Mouse (Mus musculus) liver, embryonic 16.5 days (tissue): ENCODE measurements around the gene Tap2. TPM values are rescaled to one million over a fixed set of nuclear protein-coding genes. Genes with fewer than 3 reads are reported as not detected.

Experiments used
- ATAC-seq: fragments of 200-750 bp; cut with Nextera tagmentation; 2 replicates; pipeline ENCODE4 v1.8.0; 2017; ENCODE audit warnings: low read depth, mild to moderate bottlenecking, moderate number of reproducible peaks, moderate library complexity
- H3K27ac ChIP-seq: fragments of 300-500 bp; sonication (generic); 2 replicates; pipeline ENCODE4 v1.5.1; 2014; ENCODE audit warnings: mild to moderate bottlenecking, low read length
- H3K27me3 ChIP-seq: fragments of 300-500 bp; sonication (generic); 2 replicates; pipeline ENCODE4 v1.6.1; 2014; ENCODE audit warnings: low read depth, low read length, mixed read lengths; ENCODE audit not compliant: control insufficient read depth, insufficient read depth
- H3K36me3 ChIP-seq: fragments of 300-500 bp; sonication (generic); 2 replicates; pipeline ENCODE4 v1.6.1; 2014; ENCODE audit warnings: mild to moderate bottlenecking; ENCODE audit not compliant: control insufficient read depth, insufficient read depth
- H3K4me1 ChIP-seq: fragments of 300-500 bp; sonication (generic); 2 replicates; pipeline ENCODE4 v1.6.1; 2014; ENCODE audit warnings: low read depth, low read length, mixed read lengths; ENCODE audit not compliant: control insufficient read depth
- H3K4me2 ChIP-seq: fragments of 300-500 bp; sonication (generic); 2 replicates; pipeline ENCODE4 v1.6.1; 2014; ENCODE audit warnings: low read depth, low read length, mixed read lengths
- H3K4me3 ChIP-seq: fragments of 300-500 bp; sonication (generic); 2 replicates; pipeline ENCODE4 v1.5.1; 2014; ENCODE audit warnings: low read depth, mild to moderate bottlenecking, low read length
- H3K9ac ChIP-seq: fragments of 300-500 bp; sonication (generic); 2 replicates; pipeline ENCODE4 v1.6.1; 2014; ENCODE audit warnings: low read depth, low read length
- H3K9me3 ChIP-seq: fragments of 300-500 bp; sonication (generic); replicated peaks from 2 replicates; pipeline ENCODE4 v1.6.1; 2016; ENCODE audit warnings: low read length; ENCODE audit not compliant: control insufficient read depth
- WGBS: fragments of 180-500 bp; shearing (Covaris S2); extraction: QIAGEN DNeasy Blood & Tissue Kit; methylation state at CpG from one replicate; pipeline ENCODE4 v1.1.7; 2014; ENCODE audit not compliant: insufficient replicate concordance; 5-methylcytosine and 5-hydroxymethylcytosine counted together
- polyA plus RNA-seq: library from polyadenylated mRNA; unstranded; fragments of >200 nt; fragmentation: Nextera tagmentation; extraction: Ambion mirVana; gene quantifications from 2 replicates; pipeline ENCODE4 v1.2.1, GENCODE M21; 2015

Gene Tap2
- polyA plus RNA-seq, 1 experiment from 2014 or later = 6.7 TPM

DNA sequence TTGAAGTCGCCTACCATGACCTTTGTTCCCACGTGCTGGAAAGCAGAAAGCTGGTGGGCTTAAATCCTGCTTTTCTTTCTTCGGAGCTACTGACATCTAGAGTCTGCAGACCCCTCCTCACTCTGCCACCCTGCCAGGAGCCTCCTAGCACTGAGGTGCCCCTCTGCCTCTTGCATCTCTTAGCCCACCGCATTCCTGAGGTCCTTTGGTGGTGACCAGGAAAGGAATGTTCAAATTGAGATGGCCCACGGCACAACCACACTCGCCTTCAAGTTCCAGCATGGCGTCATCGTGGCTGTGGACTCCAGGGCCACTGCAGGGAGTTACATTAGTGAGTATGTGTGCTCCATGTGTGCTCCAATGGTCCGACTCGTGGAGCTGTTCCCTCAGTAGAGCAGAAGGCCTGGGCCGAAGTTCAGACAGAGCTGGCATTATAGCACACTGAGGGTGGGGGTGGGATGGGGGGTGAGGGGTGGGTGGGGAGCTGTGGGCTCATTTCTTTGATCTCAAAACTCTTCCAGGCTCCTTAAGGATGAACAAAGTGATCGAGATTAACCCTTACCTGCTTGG lies 4.2 kb upstream of the Tap2 start:
- Histone ChIP-seq H3K27ac (no peak overlapping the region), H3K36me3 (no peaks in the 10 kb centered on the region), H3K4me1 (peaks cover 16% of the 10 kb centered on the region), H3K4me2 (no peak overlapping the region), H3K9me3 (no peaks in the 10 kb centered on the region), H3K4me3 (no peak overlapping the region), H3K27me3 (peaks cover 24% of the 10 kb centered on the region), H3K9ac (no peak overlapping the region)
- ATAC-seq = no peak
- WGBS = 57% methylated on average over 12 of the region's 12 CpGs

- ATAC-seq = no peak
- H3K27ac ChIP-seq = no peak overlapping the region
- WGBS = 77% methylated on average over 10 of the region's 10 CpGs
- H3K4me1 ChIP-seq = peaks cover 18% of the 10 kb centered on the region
- no peaks in the 10 kb centered on the region for H3K9me3 ChIP-seq
- H3K9ac ChIP-seq = no peak overlapping the region
- H3K36me3 ChIP-seq = no peaks in the 10 kb centered on the region
- H3K4me2 ChIP-seq = no peak overlapping the region
- H3K27me3 ChIP-seq = peaks cover 24% of the 10 kb centered on the region
- no peak overlapping the region for H3K4me3 ChIP-seq
These were observed 3.3 kb upstream of the Tap2 start for GRCm38 (mm10) chr17:34200047-34200446.

DNA sequence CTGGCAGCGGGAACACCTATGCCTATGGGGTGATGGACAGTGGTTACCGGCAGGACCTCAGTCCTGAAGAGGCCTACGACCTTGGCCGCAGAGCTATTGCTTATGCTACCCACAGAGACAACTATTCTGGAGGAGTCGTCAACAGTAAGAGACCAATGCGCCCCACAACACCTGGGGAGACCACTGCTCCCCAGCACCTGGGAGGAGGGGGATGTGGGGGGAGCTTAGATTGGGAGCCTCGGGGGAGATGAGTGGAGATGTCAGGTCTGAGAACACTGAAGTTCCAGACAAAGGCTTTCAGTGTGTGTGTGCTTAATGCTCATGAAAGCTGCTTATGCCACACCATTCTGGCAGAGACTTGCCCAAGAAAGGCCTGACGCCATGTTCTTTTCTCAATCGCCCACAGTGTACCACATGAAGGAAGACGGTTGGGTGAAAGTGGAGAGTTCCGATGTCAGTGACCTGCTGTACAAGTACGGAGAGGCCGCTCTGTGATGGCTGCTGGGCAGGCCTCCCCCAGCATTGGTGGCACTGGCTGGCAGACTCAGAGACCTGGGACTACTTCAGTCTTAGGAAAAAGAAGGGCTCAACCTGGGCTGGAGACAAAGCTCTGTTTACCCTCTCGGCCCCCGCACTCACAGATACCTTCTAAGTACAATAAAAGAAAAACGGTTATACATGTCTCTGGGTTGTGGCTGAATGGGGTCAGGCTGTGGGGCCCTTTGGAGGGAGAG lies 2.4 kb upstream of the Tap2 start:
- H3K36me3 ChIP-seq = no peaks in the 10 kb centered on the region
- H3K9ac ChIP-seq = no peak overlapping the region
- peaks cover 26% of the 10 kb centered on the region for H3K4me1 ChIP-seq
- H3K4me2 ChIP-seq = no peak overlapping the region
- ATAC-seq = no peak
- no peaks in the 10 kb centered on the region for H3K9me3 ChIP-seq
- H3K27me3 ChIP-seq = peaks cover 24% of the 10 kb centered on the region
- H3K4me3 ChIP-seq = no peak overlapping the region
- 77% methylated on average over 16 of the region's 16 CpGs for WGBS
- no peak overlapping the region for H3K27ac ChIP-seq

DNA sequence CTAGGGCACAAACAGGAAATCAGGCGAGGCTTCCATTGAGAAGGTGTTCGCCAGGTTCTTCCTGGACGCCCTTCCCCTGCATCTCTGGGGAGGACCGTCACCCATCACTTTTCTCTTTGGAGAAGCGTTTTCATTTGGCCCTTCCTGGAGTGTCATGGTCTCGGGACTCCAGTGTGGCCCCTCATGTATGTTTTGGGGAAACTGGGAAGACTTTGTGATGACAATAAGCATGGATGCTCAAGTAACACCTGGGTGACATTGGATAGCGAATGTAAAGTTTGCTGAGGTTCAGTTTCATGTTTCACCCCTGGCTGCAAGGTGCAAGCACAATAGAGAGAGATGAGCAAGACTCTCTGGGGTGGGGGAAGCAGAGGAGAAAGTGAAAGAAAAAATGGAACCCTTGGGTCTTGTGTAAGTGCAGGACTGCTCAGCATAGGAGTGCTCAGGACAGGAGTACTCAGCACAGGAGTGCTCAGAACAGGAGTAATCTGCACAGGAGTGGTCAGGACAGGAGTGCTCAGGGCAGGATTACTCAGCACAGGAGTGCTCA lies 1.7 kb upstream of the Tap2 start:
- Histone ChIP-seq H3K4me2 (no peak overlapping the region), H3K36me3 (no peaks in the 10 kb centered on the region), H3K9ac (no peak overlapping the region), H3K9me3 (no peaks in the 10 kb centered on the region), H3K27me3 (peaks cover 17% of the 10 kb centered on the region), H3K4me3 (no peak overlapping the region), H3K4me1 (peaks cover 25% of the 10 kb centered on the region), H3K27ac (no peak overlapping the region)
- ATAC-seq = no peak
- 68% methylated on average over 7 of the region's 7 CpGs for WGBS

- Histone ChIP-seq H3K4me1 (peaks cover 14% of the 10 kb centered on the region), H3K27me3 (peaks cover 4% of the 10 kb centered on the region), H3K9ac (no peak overlapping the region), H3K4me2 (no peak overlapping the region), H3K27ac (no peak overlapping the region), H3K4me3 (no peak overlapping the region), H3K9me3 (no peaks in the 10 kb centered on the region), H3K36me3 (no peaks in the 10 kb centered on the region)
- no peak for ATAC-seq
- WGBS = 79% methylated on average over 4 of the region's 4 CpGs
These were observed 426 bp upstream of the Tap2 start for GRCm38 (mm10) chr17:34202760-34203442.

GRCm38 (mm10) chr17:34204303-34205010 lies 1.1 kb downstream of the Tap2 start:
- ATAC-seq = peak; percentile 64
- Histone ChIP-seq H3K4me1 (peaks cover 14% of the 10 kb centered on the region), H3K4me2 (peak overlapping the region; percentile 95), H3K9me3 (no peaks in the 10 kb centered on the region), H3K36me3 (no peaks in the 10 kb centered on the region), H3K27ac (peak overlapping the region; percentile 50; the same call in 1 of the 2 replicates), H3K27me3 (no peaks in the 10 kb centered on the region), H3K4me3 (peak overlapping the region; percentile 85), H3K9ac (peak overlapping the region; percentile 84)
- 1% methylated on average over 44 of the region's 44 CpGs for WGBS

- Histone ChIP-seq H3K27ac (peak overlapping the region; percentile 60), H3K9ac (peak overlapping the region; percentile 84), H3K9me3 (no peaks in the 10 kb centered on the region), H3K4me2 (peak overlapping the region; percentile 95), H3K36me3 (no peaks in the 10 kb centered on the region), H3K27me3 (no peaks in the 10 kb centered on the region), H3K4me1 (peaks cover 14% of the 10 kb centered on the region), H3K4me3 (peak overlapping the region; percentile 85)
- ATAC-seq = peak; percentile 31; the same call in 1 of the 2 replicates
- WGBS = 10% methylated on average over 18 of the region's 18 CpGs
These were observed 1.9 kb downstream of the Tap2 start for GRCm38 (mm10) chr17:34205021-34205745.

DNA sequence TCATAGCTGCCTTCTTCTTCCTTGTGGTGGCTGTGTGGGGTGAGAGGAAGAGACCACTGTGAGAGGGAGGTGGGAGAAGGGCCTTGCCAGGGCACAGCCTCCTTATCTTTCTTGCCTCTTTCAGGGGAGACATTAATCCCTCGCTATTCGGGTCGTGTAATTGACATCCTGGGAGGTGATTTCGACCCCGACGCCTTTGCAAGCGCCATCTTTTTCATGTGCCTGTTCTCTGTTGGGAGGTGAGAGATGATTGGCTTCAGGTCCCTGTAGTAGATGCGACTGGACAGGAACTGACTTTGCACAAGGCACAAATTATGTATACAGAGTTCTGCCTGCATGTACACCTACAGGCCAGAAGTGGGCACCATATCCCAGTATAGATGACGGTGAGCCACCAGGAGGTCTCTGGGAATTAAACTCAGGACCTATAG lies 2.4 kb downstream of the Tap2 start:
- peak overlapping the region; percentile 95 for H3K4me2 ChIP-seq

More for the DNA sequence above, 2.4 kb downstream of the Tap2 start:
- Histone ChIP-seq H3K4me1 (peaks cover 20% of the 10 kb centered on the region), H3K9ac (peak overlapping the region; percentile 84), H3K27me3 (no peaks in the 10 kb centered on the region), H3K36me3 (no peaks in the 10 kb centered on the region), H3K9me3 (no peaks in the 10 kb centered on the region), H3K4me3 (peak overlapping the region; percentile 85), H3K27ac (peak overlapping the region; percentile 60)
- peak; percentile 25; the same call in 1 of the 2 replicates for ATAC-seq
- 10% methylated on average over 9 of the region's 9 CpGs for WGBS
